Mouse (Mus musculus) ES-E14 (cell line): ENCODE results near the gene Gpr107. TPM values are rescaled to one million over a fixed set of nuclear protein-coding genes. Genes with fewer than 3 reads are reported as not detected.
A peak's percentile ranks its signal among the peaks of the same experiment; 100 is the strongest.

Source experiments
- DNase-seq: peaks from one replicate; pipeline ENCODE4 v3.0.0-alpha.2; 2013; ENCODE audit warnings: low read depth, low spot score
- H3K27ac ChIP-seq: 2 replicates; pipeline ENCODE4 v1.5.1; 2012; ENCODE audit warnings: low read depth, mild to moderate bottlenecking, low read length, moderate library complexity, mixed read lengths; ENCODE audit not compliant: poor library complexity, insufficient read depth, severe bottlenecking
- H3K36me3 ChIP-seq: 2 replicates; pipeline ENCODE4 v1.6.1; 2012; ENCODE audit warnings: mild to moderate bottlenecking, low read length, moderate library complexity, mixed read lengths; ENCODE audit not compliant: control insufficient read depth, poor library complexity, insufficient read depth, severe bottlenecking
- H3K4me1 ChIP-seq, 2 experiments: fragments of 150-350 bp in 1 of 2; sonication (generic) in 1 of 2; 2 replicates each; pipeline ENCODE4 v1.6.1; 2012; ENCODE audit warnings: low read length in 2 of 2, mild to moderate bottlenecking in 1 of 2, mixed read lengths in 1 of 2; ENCODE audit not compliant: control insufficient read depth in 2 of 2, insufficient read depth in 2 of 2, poor library complexity in 1 of 2
- H3K4me3 ChIP-seq, 2 experiments: fragments of 150-350 bp in 1 of 2; sonication (generic) in 1 of 2; 2 replicates each; pipeline ENCODE4 v1.5.1; 2012; ENCODE audit warnings: low read length in 2 of 2, low read depth in 1 of 2, mild to moderate bottlenecking in 1 of 2, mixed read lengths in 1 of 2; ENCODE audit not compliant: insufficient read depth in 1 of 2, poor library complexity in 1 of 2, severe bottlenecking in 1 of 2
- H3K9ac ChIP-seq: 2 replicates; pipeline ENCODE4 v1.6.1; 2012; ENCODE audit warnings: low read depth, mild to moderate bottlenecking, low read length, mixed read lengths; ENCODE audit not compliant: poor library complexity, insufficient read depth, severe bottlenecking
- H3K9me3 ChIP-seq: fragments of 150-350 bp; sonication (generic); 2 replicates; pipeline ENCODE4 v1.6.1; 2012; ENCODE audit warnings: low read depth, mild to moderate bottlenecking, low read length; ENCODE audit not compliant: control insufficient read depth, insufficient read depth
- CHD2 ChIP-seq: IDR thresholded peaks from 2 replicates; pipeline ENCODE4 v1.6.1; 2014; ENCODE audit warnings: mild to moderate bottlenecking, low read depth, low read length, inconsistent platforms
- HCFC1 ChIP-seq: IDR thresholded peaks from 2 replicates; pipeline ENCODE4 v1.6.1; 2012; ENCODE audit warnings: low read length, inconsistent platforms, borderline replicate concordance; ENCODE audit not compliant: insufficient read depth
- MAFK ChIP-seq: IDR thresholded peaks from 2 replicates; pipeline ENCODE4 v1.6.1; 2014; ENCODE audit warnings: mild to moderate bottlenecking, low read depth, low read length, inconsistent platforms; ENCODE audit not compliant: insufficient read depth
- ZC3H11A ChIP-seq: IDR thresholded peaks from 2 replicates; pipeline ENCODE4 v1.6.1; 2012; ENCODE audit warnings: low read depth, mild to moderate bottlenecking, inconsistent platforms, low read length, borderline replicate concordance
- ZNF384 ChIP-seq: IDR thresholded peaks from 2 replicates; pipeline ENCODE4 v1.6.1; 2012; ENCODE audit warnings: low read depth, low read length, inconsistent platforms
- in situ Hi-C, 2 experiments: fragments of 600-800 bp; cut with MboI; formaldehyde crosslinking; loops; one replicate each; pipeline ENCODE4 v1.15.1; 2025; ENCODE audit warnings: low sequenced_read_pairs in 2 of 2, inconsistent platforms in 1 of 2; ENCODE audit not compliant: unreplicated experiment in 2 of 2
- total RNA-seq: library from RNA; depleted of rRNA; stranded (reverse); fragments of 300-350 nt; gene quantifications from 2 replicates; pipeline ENCODE4 v1.2.3, GENCODE M21; 2012

Gene Gpr107
- total RNA-seq, 1 experiment = 111 TPM

- H3K36me3 ChIP-seq = no peaks in the 10 kb centered on the region; the same call in 1 of the 2 replicates
- peaks cover 0 to 20% of the 10 kb centered on the region in 2 experiments; a peak in 2 of 4 replicates for H3K4me1 ChIP-seq
- in situ Hi-C loops = no loop called here
- H3K9ac ChIP-seq = no peak overlapping the region
- DNase-seq = no peak
- no peak overlapping the region for H3K27ac ChIP-seq
- no peak for TF ChIP-seq CHD2
- TF ChIP-seq MAFK = no peak
- no peak for TF ChIP-seq ZC3H11A
- no peak for TF ChIP-seq HCFC1
- no peak for TF ChIP-seq ZNF384
- H3K9me3 ChIP-seq = no peaks in the 10 kb centered on the region
- H3K4me3 ChIP-seq = no peak overlapping the region
Measured at GRCm38 (mm10) chr2:31118639-31119380, 33.3 kb upstream of the Gpr107 start.

GRCm38 (mm10) chr2:31119795-31120194 lies 32.3 kb upstream of the Gpr107 start:
- TF ChIP-seq ZNF384 (no peak), CHD2 (no peak), MAFK (no peak), ZC3H11A (no peak), HCFC1 (no peak)
- peak overlapping the region; percentile 26; the same call in 1 of the 2 replicates for H3K27ac ChIP-seq
- no peak for DNase-seq
- H3K4me3 ChIP-seq = peak overlapping the region in 1 of 2 experiments; percentile 35; a peak in 2 of 4 replicates
- H3K9ac ChIP-seq = peak overlapping the region; percentile 57; the same call in 1 of the 2 replicates
- in situ Hi-C loops = no loop called here
- no peaks in the 10 kb centered on the region; the same call in 1 of the 2 replicates for H3K36me3 ChIP-seq
- peaks cover 0 to 20% of the 10 kb centered on the region in 2 experiments; a peak in 2 of 4 replicates for H3K4me1 ChIP-seq
- H3K9me3 ChIP-seq = no peaks in the 10 kb centered on the region

GRCm38 (mm10) chr2:31121131-31121693 lies 30.9 kb upstream of the Gpr107 start:
- Histone ChIP-seq H3K9me3 (no peaks in the 10 kb centered on the region), H3K36me3 (no peaks in the 10 kb centered on the region; the same call in 1 of the 2 replicates), H3K9ac (no peak overlapping the region), H3K4me1 (peaks cover 2 to 22% of the 10 kb centered on the region in 2 experiments; a peak in 2 of 4 replicates), H3K4me3 (no peak overlapping the region), H3K27ac (no peak overlapping the region)
- TF ChIP-seq HCFC1 (no peak), ZC3H11A (no peak), ZNF384 (no peak), MAFK (no peak), CHD2 (no peak)
- in situ Hi-C loops = no loop called here
- DNase-seq = no peak

GRCm38 (mm10) chr2:31122806-31123205 lies 29.3 kb upstream of the Gpr107 start:
- Histone ChIP-seq H3K9ac (no peak overlapping the region), H3K36me3 (no peaks in the 10 kb centered on the region), H3K4me3 (no peak overlapping the region), H3K4me1 (peaks cover 4 to 22% of the 10 kb centered on the region in 2 experiments; a peak in 3 of 4 replicates), H3K27ac (no peak overlapping the region), H3K9me3 (no peaks in the 10 kb centered on the region)
- TF ChIP-seq HCFC1 = no peak
- TF ChIP-seq CHD2 = no peak
- no peak for TF ChIP-seq ZNF384
- TF ChIP-seq MAFK = no peak
- TF ChIP-seq ZC3H11A = no peak
- DNase-seq = no peak
- in situ Hi-C loops = no loop called here
